Mouse (Mus musculus): ENCODE results near the gene Mta3.

- TF ChIP-seq MAX (IDR thresholded peaks at IDR 0.05) (no peak), CTCF (IDR thresholded peaks at IDR 0.05; ENCODE audit: control insufficient read depth, insufficient read depth, insufficient read length) (no peak), FOSL1 (IDR thresholded peaks at IDR 0.05; ENCODE audit: insufficient read depth, low read length, poor library complexity, severe bottlenecking) (no peak)
Measured at GRCm38 (mm10) chr17:83847815-83848214, 141.9 kb downstream of the Mta3 start, which contains the start of gene Haao.

All from C2C12 (cell line).